Mouse (Mus musculus): ENCODE data around the gene Brd3. TPM values are rescaled to one million over a fixed set of nuclear protein-coding genes. Genes with fewer than 3 reads are reported as not detected.

Gene Brd3
- polyA plus RNA-seq, 1 experiment, result 14.9 TPM

- H3K27me3 ChIP-seq (ENCODE audit: control insufficient read depth, insufficient read depth, low read length), result no peaks in the 10 kb centered on the region
- peaks cover 5% of the 10 kb centered on the region; the same call in 1 of the 2 replicates for H3K4me1 ChIP-seq (ENCODE audit: control insufficient read depth, insufficient read depth, insufficient read length, low read length)
- no peaks in the 10 kb centered on the region for H3K36me3 ChIP-seq (ENCODE audit: control insufficient read depth, insufficient read depth, low read length)
- no peak overlapping the region for H3K4me3 ChIP-seq (ENCODE audit: low read depth, low read length)
- 17% methylated on average over 6 of the region's 6 CpGs for whole genome bisulfite sequencing
- TF ChIP-seq POLR2A (IDR thresholded peaks at IDR 0.05; ENCODE audit: low read depth, low read length) (no peak), CTCF (IDR thresholded peaks at IDR 0.05; ENCODE audit: extremely low read depth, insufficient read length, insufficient replicate concordance, low read depth, low read length) (no peak)
- H3K27ac ChIP-seq (ENCODE audit: insufficient read depth, low read depth, low read length), result no peak overlapping the region
Measured at GRCm38 (mm10) chr2:27505539-27505938, 1.9 kb downstream of the Brd3 start.

GRCm38 (mm10) chr2:27504113-27504885, 3.2 kb downstream of the Brd3 start:
- Histone ChIP-seq H3K27me3 (ENCODE audit: control insufficient read depth, insufficient read depth, low read length) (no peaks in the 10 kb centered on the region), H3K4me3 (ENCODE audit: low read depth, low read length) (no peak overlapping the region), H3K4me1 (ENCODE audit: control insufficient read depth, insufficient read depth, insufficient read length, low read length) (peaks cover 5% of the 10 kb centered on the region; the same call in 1 of the 2 replicates), H3K36me3 (ENCODE audit: control insufficient read depth, insufficient read depth, low read length) (no peaks in the 10 kb centered on the region), H3K27ac (ENCODE audit: insufficient read depth, low read depth, low read length) (peak overlapping the region; percentile 33)
- 71% methylated on average over 7 of the region's 7 CpGs for WGBS
- no peak for TF ChIP-seq CTCF (IDR thresholded peaks at IDR 0.05; ENCODE audit: extremely low read depth, insufficient read length, insufficient replicate concordance, low read depth, low read length)
- TF ChIP-seq POLR2A (IDR thresholded peaks at IDR 0.05; ENCODE audit: low read depth, low read length), result no peak

- no peaks in the 10 kb centered on the region for H3K36me3 ChIP-seq (ENCODE audit: control insufficient read depth, insufficient read depth, low read length)
- WGBS, result 69% methylated on average over 23 of the region's 23 CpGs
- TF ChIP-seq CTCF (IDR thresholded peaks at IDR 0.05; ENCODE audit: extremely low read depth, insufficient read length, insufficient replicate concordance, low read depth, low read length) (no peak), POLR2A (IDR thresholded peaks at IDR 0.05; ENCODE audit: low read depth, low read length) (no peak)
- peak overlapping the region; percentile 58 for H3K4me3 ChIP-seq (ENCODE audit: low read depth, low read length)
- H3K27ac ChIP-seq (ENCODE audit: insufficient read depth, low read depth, low read length), result no peak overlapping the region
- no peaks in the 10 kb centered on the region for H3K27me3 ChIP-seq (ENCODE audit: control insufficient read depth, insufficient read depth, low read length)
- H3K4me1 ChIP-seq (ENCODE audit: control insufficient read depth, insufficient read depth, insufficient read length, low read length), result no peaks in the 10 kb centered on the region
Measured at GRCm38 (mm10) chr2:27496391-27497028, 11.0 kb downstream of the Brd3 start.

- Histone ChIP-seq H3K27me3 (ENCODE audit: control insufficient read depth, insufficient read depth, low read length) (no peaks in the 10 kb centered on the region), H3K36me3 (ENCODE audit: control insufficient read depth, insufficient read depth, low read length) (no peaks in the 10 kb centered on the region), H3K4me3 (ENCODE audit: low read depth, low read length) (no peak overlapping the region), H3K4me1 (ENCODE audit: control insufficient read depth, insufficient read depth, insufficient read length, low read length) (no peaks in the 10 kb centered on the region), H3K27ac (ENCODE audit: insufficient read depth, low read depth, low read length) (no peak overlapping the region)
- WGBS, result 95% methylated on average over 3 of the region's 3 CpGs
- TF ChIP-seq POLR2A (IDR thresholded peaks at IDR 0.05; ENCODE audit: low read depth, low read length) (no peak), CTCF (IDR thresholded peaks at IDR 0.05; ENCODE audit: extremely low read depth, insufficient read length, insufficient replicate concordance, low read depth, low read length) (no peak)
Measured at GRCm38 (mm10) chr2:27493971-27494370, 13.5 kb downstream of the Brd3 start.

- no peak overlapping the region for H3K4me3 ChIP-seq (ENCODE audit: low read depth, low read length)
- no peaks in the 10 kb centered on the region for H3K4me1 ChIP-seq (ENCODE audit: control insufficient read depth, insufficient read depth, insufficient read length, low read length)
- 94% methylated on average over 2 of the region's 2 CpGs for WGBS
- no peaks in the 10 kb centered on the region for H3K27me3 ChIP-seq (ENCODE audit: control insufficient read depth, insufficient read depth, low read length)
- H3K27ac ChIP-seq (ENCODE audit: insufficient read depth, low read depth, low read length), result no peak overlapping the region
- TF ChIP-seq CTCF (IDR thresholded peaks at IDR 0.05; ENCODE audit: extremely low read depth, insufficient read length, insufficient replicate concordance, low read depth, low read length) (no peak), POLR2A (IDR thresholded peaks at IDR 0.05; ENCODE audit: low read depth, low read length) (no peak)
- no peaks in the 10 kb centered on the region for H3K36me3 ChIP-seq (ENCODE audit: control insufficient read depth, insufficient read depth, low read length)
Measured at GRCm38 (mm10) chr2:27490939-27491338, 16.5 kb downstream of the Brd3 start.

GRCm38 (mm10) chr2:27488362-27488761, 19.1 kb downstream of the Brd3 start:
- TF ChIP-seq CTCF (IDR thresholded peaks at IDR 0.05; ENCODE audit: extremely low read depth, insufficient read length, insufficient replicate concordance, low read depth, low read length) (no peak), POLR2A (IDR thresholded peaks at IDR 0.05; ENCODE audit: low read depth, low read length) (no peak)
- Histone ChIP-seq H3K4me1 (ENCODE audit: control insufficient read depth, insufficient read depth, insufficient read length, low read length) (no peaks in the 10 kb centered on the region), H3K27me3 (ENCODE audit: control insufficient read depth, insufficient read depth, low read length) (no peaks in the 10 kb centered on the region), H3K27ac (ENCODE audit: insufficient read depth, low read depth, low read length) (no peak overlapping the region), H3K4me3 (ENCODE audit: low read depth, low read length) (no peak overlapping the region), H3K36me3 (ENCODE audit: control insufficient read depth, insufficient read depth, low read length) (no peaks in the 10 kb centered on the region)
- WGBS, result 83% methylated on average over 1 of the region's 1 CpGs

- Histone ChIP-seq H3K4me1 (ENCODE audit: control insufficient read depth, insufficient read depth, insufficient read length, low read length) (no peaks in the 10 kb centered on the region), H3K4me3 (ENCODE audit: low read depth, low read length) (no peak overlapping the region), H3K27ac (ENCODE audit: insufficient read depth, low read depth, low read length) (no peak overlapping the region), H3K27me3 (ENCODE audit: control insufficient read depth, insufficient read depth, low read length) (no peaks in the 10 kb centered on the region), H3K36me3 (ENCODE audit: control insufficient read depth, insufficient read depth, low read length) (no peaks in the 10 kb centered on the region)
- no peak for TF ChIP-seq CTCF (IDR thresholded peaks at IDR 0.05; ENCODE audit: extremely low read depth, insufficient read length, insufficient replicate concordance, low read depth, low read length)
- TF ChIP-seq POLR2A (IDR thresholded peaks at IDR 0.05; ENCODE audit: low read depth, low read length), result no peak
- 78% methylated on average over 3 of the region's 4 CpGs for WGBS
Measured at GRCm38 (mm10) chr2:27487336-27488049, 20.0 kb downstream of the Brd3 start.
